In genomic region chr3:36521073-36522060, GRCm38 (mm10) we compare ENCODE assay signal across 8 mouse cellular contexts. TPM values are rescaled to one million over a fixed set of nuclear protein-coding genes. Genes with fewer than 3 reads are reported as not detected.
A peak's percentile ranks its signal among the peaks of the same experiment; 100 is the strongest.
DNase-seq lines count a peak whose midpoint lies in the region; ATAC-seq and TF ChIP-seq lines count a peak whose summit lies in the region.

Gene Gm11549, minus strand, starts transcription at chr3:36521813.

- H3K9ac ChIP-seq in heart, embryonic 15.5 days = peak within 1 kb of the TSS; percentile 59
- H3K9ac ChIP-seq in limb, embryonic 12.5 days (replicated peaks) = peak within 1 kb of the TSS; percentile 51

- ATAC-seq in heart, embryonic 15.5 days (replicated peaks; ENCODE audit: insufficient number of reproducible peaks, insufficient read depth, low FRiP score, low read depth) = 0 out of 2 replicates have a peak, but pooled peaks have one; percentile 39
- ATAC-seq in limb, embryonic 12.5 days (ENCODE audit: insufficient number of reproducible peaks, insufficient read depth, low FRiP score, low TSS enrichment, low read depth) = peak; percentile 42; the same call in 1 of the 2 replicates

- no peak for DNase-seq in gastrocnemius, adult 2 months
- DNase-seq in gastrocnemius, postnatal 36 days = no peak
- peak; percentile 15 for DNase-seq in urinary bladder, postnatal 25 days (ENCODE audit: low spot score)
- no peak for DNase-seq in urinary bladder, postnatal 10 days (ENCODE audit: low spot score)
- DNase-seq in right cerebral cortex, adult 2 months (ENCODE audit: low spot score in 2 of 2) = peak; percentile 60 to 67
- no peak for DNase-seq in thymus, adult 2 months

- peak within 1 kb of the TSS; percentile 91 for H3K4me2 ChIP-seq in heart, embryonic 15.5 days
- H3K4me2 ChIP-seq in limb, embryonic 12.5 days = peak within 1 kb of the TSS; percentile 91

- no peaks in the 10 kb centered on the region for H3K36me3 ChIP-seq in heart, embryonic 15.5 days
- no peaks in the 10 kb centered on the region for H3K36me3 ChIP-seq in limb, embryonic 12.5 days
- no peaks in the 10 kb centered on the region for H3K36me3 ChIP-seq in thymus, adult 2 months (ENCODE audit: control insufficient read depth, insufficient read depth, low read length)

- no peak for TF ChIP-seq CTCF in gastrocnemius, adult 2 months (IDR thresholded peaks at IDR 0.05)
- TF ChIP-seq CTCF in thymus, adult 2 months (IDR thresholded peaks at IDR 0.05; ENCODE audit: borderline replicate concordance, control insufficient read depth, extremely low read depth, insufficient read depth, low read length, poor library complexity) = no peak

- H3K27me3 ChIP-seq in heart, embryonic 15.5 days = peaks cover 37% of the 10 kb centered on the region
- peaks cover 46% of the 10 kb centered on the region for H3K27me3 ChIP-seq in limb, embryonic 12.5 days
- H3K27me3 ChIP-seq in thymus, adult 2 months (ENCODE audit: control insufficient read depth, insufficient read depth, low read length) = peaks cover 5% of the 10 kb centered on the region; the same call in 1 of the 2 replicates

- H3K4me1 ChIP-seq in heart, embryonic 15.5 days (replicated peaks) = peaks cover 11% of the 10 kb centered on the region
- peaks cover 10% of the 10 kb centered on the region for H3K4me1 ChIP-seq in limb, embryonic 12.5 days (replicated peaks)
- H3K4me1 ChIP-seq in thymus, adult 2 months (replicated peaks; ENCODE audit: control insufficient read depth, insufficient read depth, low read length) = no peaks in the 10 kb centered on the region

- TF ChIP-seq POLR2A in thymus, adult 2 months (IDR thresholded peaks at IDR 0.05; ENCODE audit: control insufficient read depth, extremely low read depth, insufficient read depth, low read length, poor library complexity) = no peak

- under 1% methylated on average over 51 of the region's 51 CpGs for WGBS in heart, embryonic 15.5 days
- whole genome bisulfite sequencing in limb, embryonic 12.5 days = under 1% methylated on average over 51 of the region's 51 CpGs
- WGBS in thymus, adult 2 months = 4% methylated on average over 51 of the region's 51 CpGs

- intact Hi-C loops in gastrocnemius, adult 2 months (cut with DNase I) = no loop called here
- intact Hi-C loops in gastrocnemius, postnatal 36 days (cut with DNase I) = no loop called here

- H3K27ac ChIP-seq in gastrocnemius, adult 2 months = no peak within 1 kb of the TSS
- no peak within 1 kb of the TSS for H3K27ac ChIP-seq in heart, embryonic 15.5 days
- no peak within 1 kb of the TSS for H3K27ac ChIP-seq in limb, embryonic 12.5 days
- no peak within 1 kb of the TSS for H3K27ac ChIP-seq in thymus, adult 2 months (ENCODE audit: control insufficient read depth, insufficient read depth, low read length)

- peak within 1 kb of the TSS; percentile 73 for H3K4me3 ChIP-seq in gastrocnemius, adult 2 months
- H3K4me3 ChIP-seq in heart, embryonic 15.5 days = peak within 1 kb of the TSS; percentile 55
- peak within 1 kb of the TSS; percentile 48 for H3K4me3 ChIP-seq in limb, embryonic 12.5 days (replicated peaks)
- no peak within 1 kb of the TSS for H3K4me3 ChIP-seq in thymus, adult 2 months (ENCODE audit: control insufficient read depth, insufficient read depth, low read length)

- H3K9me3 ChIP-seq in heart, embryonic 15.5 days (replicated peaks) = no peaks in the 10 kb centered on the region
- no peaks in the 10 kb centered on the region for H3K9me3 ChIP-seq in limb, embryonic 12.5 days

RNA-seq across cellular contexts. Expression of gene Gm11549, which starts in this region (rescaled TPM):
- total RNA-seq in gastrocnemius, adult 2 months (2021) = not detected
- not detected for total RNA-seq in gastrocnemius, postnatal 36 days (2021)
- polyA plus RNA-seq in heart, embryonic 15.5 days (2015; fragmentation: Nextera tagmentation; extraction: Ambion mirVana) = 0.46 and 0.60 TPM in 2 replicates
- 0.23 TPM in 1 of 2 replicates, not detected in the other for polyA plus RNA-seq in limb, embryonic 12.5 days (2016; fragmentation: Nextera tagmentation; extraction: Ambion mirVana)
- polyA plus RNA-seq in thymus, adult 2 months (2012; rRNA removed) = 0.22 and 0.30 TPM in 2 replicates

Comparison
In these comparisons a context has a peak if more than half of its experiments do, and no peak if none do; other contexts are left out.
1. DNase-seq: peak in urinary bladder, postnatal 25 days (single experiment) and right cerebral cortex, adult 2 months (2 of 2); none in gastrocnemius, adult 2 months (single experiment), gastrocnemius, postnatal 36 days (0 of 2), urinary bladder, postnatal 10 days (single experiment) and thymus, adult 2 months (single experiment).
2. Peak in ATAC-seq, H3K4me3 ChIP-seq, H3K9ac ChIP-seq and H3K4me2 ChIP-seq in heart, embryonic 15.5 days; RNA of the gene not detected or under 1 TPM.
3. Peak in ATAC-seq, H3K4me3 ChIP-seq, H3K9ac ChIP-seq and H3K4me2 ChIP-seq in limb, embryonic 12.5 days; RNA of the gene not detected or under 1 TPM.